Mouse (Mus musculus) heart, postnatal 0 days (tissue): ENCODE measurements around the gene Tmem82. TPM values are rescaled to one million over a fixed set of nuclear protein-coding genes. Genes with fewer than 3 reads are reported as not detected.

Source experiments
- ATAC-seq: fragments of 200-750 bp; cut with Nextera tagmentation; 2 replicates; pipeline ENCODE4 v1.8.0; 2017; ENCODE audit warnings: low read depth, moderate number of reproducible peaks, moderate library complexity; ENCODE audit not compliant: insufficient read depth
- DNase-seq: peaks from one replicate; pipeline ENCODE4 v3.0.0-alpha.2; 2016; ENCODE audit warnings: low spot score
- H3K27ac ChIP-seq: fragments of 300-500 bp; sonication (generic); 2 replicates; pipeline ENCODE4 v1.5.1; 2014; ENCODE audit warnings: low read depth, mild to moderate bottlenecking
- H3K27me3 ChIP-seq: fragments of 300-500 bp; sonication (generic); 2 replicates; pipeline ENCODE4 v1.6.1; 2014; ENCODE audit warnings: low read length, mixed read lengths; ENCODE audit not compliant: control insufficient read depth, insufficient read depth
- H3K36me3 ChIP-seq: fragments of 300-500 bp; sonication (generic); replicated peaks from 2 replicates; pipeline ENCODE4 v1.6.1; 2014; ENCODE audit warnings: low read length, mixed read lengths; ENCODE audit not compliant: control insufficient read depth, insufficient read depth
- H3K4me1 ChIP-seq: fragments of 300-500 bp; sonication (generic); 2 replicates; pipeline ENCODE4 v1.6.1; 2014; ENCODE audit warnings: antibody characterized with exemption; ENCODE audit not compliant: control insufficient read depth, insufficient read depth
- H3K4me2 ChIP-seq: fragments of 300-500 bp; sonication (generic); 2 replicates; pipeline ENCODE4 v1.6.1; 2014; ENCODE audit warnings: low read depth, mild to moderate bottlenecking, low read length, moderate library complexity
- H3K4me3 ChIP-seq: fragments of 300-500 bp; sonication (generic); 2 replicates; pipeline ENCODE4 v1.5.1; 2014; ENCODE audit warnings: low read depth, low read length
- H3K9ac ChIP-seq: fragments of 300-500 bp; sonication (generic); replicated peaks from 2 replicates; pipeline ENCODE4 v1.6.1; 2014; ENCODE audit warnings: low read depth, low read length, mixed read lengths
- H3K9me3 ChIP-seq: fragments of 300-500 bp; sonication (generic); replicated peaks from 2 replicates; pipeline ENCODE4 v1.6.1; 2016; ENCODE audit warnings: low read length; ENCODE audit not compliant: control insufficient read depth
- CTCF ChIP-seq: IDR thresholded peaks from 2 replicates; pipeline ENCODE4 v1.5.1; 2016; ENCODE audit warnings: antibody characterized with exemption, control low read depth, low read depth
- EP300 ChIP-seq: IDR thresholded peaks from 2 replicates; pipeline ENCODE4 v1.6.1; 2016; ENCODE audit warnings: antibody characterized with exemption, low read depth
- WGBS: fragments of 180-500 bp; shearing (Covaris S2); extraction: QIAGEN DNeasy Blood & Tissue Kit; methylation state at CpG from one replicate; pipeline ENCODE4 v1.1.7; 2014; 5-methylcytosine and 5-hydroxymethylcytosine counted together
- polyA plus RNA-seq: library from polyadenylated mRNA; unstranded; fragments of >200 nt; fragmentation: Nextera tagmentation; extraction: Ambion mirVana; gene quantifications from 2 replicates; pipeline ENCODE4 v1.2.1, GENCODE M21; 2015
- total RNA-seq: library from RNA; depleted of rRNA; stranded (reverse); fragments of >200 nt; gene quantifications from 2 replicates; pipeline ENCODE4 v1.2.3, GENCODE M21; 2014; ENCODE audit warnings: low replicate concordance

Gene Tmem82
- total and polyA plus RNA-seq, 2 experiments from 2014 or later, result 6.1 to 6.8 TPM

DNA sequence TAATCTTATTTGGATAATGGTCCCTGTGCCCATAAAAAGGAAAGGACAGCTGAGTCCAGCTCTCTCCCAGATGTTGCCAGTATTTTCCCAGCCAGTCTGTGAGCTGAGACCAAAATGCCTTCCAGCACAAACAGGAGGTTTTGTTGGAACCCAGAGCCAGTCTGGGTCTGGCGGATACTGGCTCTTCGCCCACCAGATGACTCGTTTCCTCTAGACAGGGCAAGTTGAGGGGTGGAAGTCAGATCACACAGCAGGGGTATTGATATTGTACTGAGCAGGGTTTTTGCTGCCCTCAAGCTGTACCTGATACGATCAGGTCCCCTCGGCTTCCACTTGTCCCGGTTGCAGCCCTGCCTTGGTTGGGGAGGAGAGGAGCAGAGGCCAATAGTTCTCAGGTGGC lies 8.9 kb downstream of the Tmem82 start:
- no peak overlapping the region for H3K9ac ChIP-seq
- no peak overlapping the region for H3K4me3 ChIP-seq
- no peaks in the 10 kb centered on the region for H3K27me3 ChIP-seq
- 63% methylated on average over 6 of the region's 6 CpGs for WGBS
- 0 out of 2 replicates have a peak overlapping the region, but pooled peaks have one; percentile 4 for H3K27ac ChIP-seq
- no peak overlapping the region for H3K4me2 ChIP-seq
- no peaks in the 10 kb centered on the region for H3K36me3 ChIP-seq
- TF ChIP-seq EP300, result no peak
- no peak for TF ChIP-seq CTCF
- peak; percentile 37 for DNase-seq
- peaks cover 2% of the 10 kb centered on the region for H3K4me1 ChIP-seq
- ATAC-seq, result peak; percentile 36; the same call in 1 of the 2 replicates
- no peaks in the 10 kb centered on the region for H3K9me3 ChIP-seq

- ATAC-seq, result no peak
Observed at GRCm38 (mm10) chr4:141605861-141606260, 12.6 kb downstream of the Tmem82 start, which contains the start of gene Fblim1. Fblim1 (minus strand) TSS chr4:141606096.

GRCm38 (mm10) chr4:141605421-141605820 lies 13.0 kb downstream of the Tmem82 start:
- Histone ChIP-seq H3K4me2 (no peak overlapping the region), H3K36me3 (no peaks in the 10 kb centered on the region), H3K27ac (no peak overlapping the region), H3K27me3 (no peaks in the 10 kb centered on the region), H3K4me1 (peaks cover 36% of the 10 kb centered on the region), H3K4me3 (no peak overlapping the region), H3K9ac (no peak overlapping the region), H3K9me3 (no peaks in the 10 kb centered on the region)
- WGBS, result 92% methylated on average over 5 of the region's 5 CpGs
- TF ChIP-seq EP300 (no peak), CTCF (no peak)
- DNase-seq, result no peak
- no peak for ATAC-seq

More at GRCm38 (mm10) chr4:141605861-141606260, 12.6 kb downstream of the Tmem82 start, which contains the start of gene Fblim1:
- TF ChIP-seq CTCF (no peak), EP300 (no peak)
- peaks cover 32% of the 10 kb centered on the region for H3K4me1 ChIP-seq
- H3K27me3 ChIP-seq, result no peaks in the 10 kb centered on the region
- WGBS, result 62% methylated on average over 11 of the region's 11 CpGs
- H3K4me3 ChIP-seq, result no peak within 1 kb of the TSS
- no peak within 1 kb of the TSS for H3K4me2 ChIP-seq
- no peak within 1 kb of the TSS for H3K9ac ChIP-seq
- no peaks in the 10 kb centered on the region for H3K36me3 ChIP-seq
- DNase-seq, result no peak
- no peak within 1 kb of the TSS for H3K27ac ChIP-seq
- H3K9me3 ChIP-seq, result no peaks in the 10 kb centered on the region

- no peak for TF ChIP-seq EP300
- TF ChIP-seq CTCF, result no peak
- no peaks in the 10 kb centered on the region for H3K9me3 ChIP-seq
- peaks cover 36% of the 10 kb centered on the region for H3K4me1 ChIP-seq
- peak overlapping the region; percentile 34; the same call in 1 of the 2 replicates for H3K9ac ChIP-seq
- peak; percentile 69 for DNase-seq
- H3K4me3 ChIP-seq, result no peak overlapping the region
- peak overlapping the region; percentile 47 for H3K27ac ChIP-seq
- no peak overlapping the region for H3K4me2 ChIP-seq
- no peak for ATAC-seq
- WGBS, result 24% methylated on average over 8 of the region's 8 CpGs
- no peaks in the 10 kb centered on the region for H3K36me3 ChIP-seq
- H3K27me3 ChIP-seq, result no peaks in the 10 kb centered on the region
Observed at GRCm38 (mm10) chr4:141604493-141604892, 13.9 kb downstream of the Tmem82 start.

DNA sequence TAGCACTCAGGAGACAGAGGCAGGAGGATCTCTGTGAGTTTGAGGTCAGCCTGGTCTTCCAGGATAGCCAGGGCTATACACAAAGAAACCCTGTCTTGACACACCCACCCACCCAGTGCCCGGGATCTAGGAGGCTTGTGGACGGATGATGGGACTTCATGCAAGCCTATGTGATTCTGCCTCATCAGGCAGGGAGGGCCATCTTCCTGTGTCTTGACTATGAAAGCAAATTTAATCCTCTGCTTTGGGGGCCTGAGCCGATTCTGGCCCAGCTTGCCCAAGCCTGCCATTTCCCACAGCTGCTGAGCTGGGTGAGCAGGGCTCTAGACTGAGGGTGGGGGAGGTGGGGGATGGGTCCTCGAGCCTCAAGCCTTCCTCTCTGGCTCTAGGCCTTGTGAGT lies 14.5 kb downstream of the Tmem82 start:
- TF ChIP-seq EP300, result no peak
- no peak for TF ChIP-seq CTCF
- no peaks in the 10 kb centered on the region for H3K36me3 ChIP-seq
- H3K9me3 ChIP-seq, result no peaks in the 10 kb centered on the region
- no peak overlapping the region for H3K9ac ChIP-seq
- ATAC-seq (no peak), DNase-seq (no peak)
- no peak overlapping the region for H3K4me2 ChIP-seq
- no peak overlapping the region for H3K4me3 ChIP-seq
- peak overlapping the region; percentile 47 for H3K27ac ChIP-seq
- WGBS, result 62% methylated on average over 4 of the region's 4 CpGs
- H3K4me1 ChIP-seq, result peaks cover 36% of the 10 kb centered on the region
- H3K27me3 ChIP-seq, result no peaks in the 10 kb centered on the region
